Mouse (Mus musculus): Measurements from ENCODE around the gene Lnx2. TPM values are rescaled to one million over a fixed set of nuclear protein-coding genes. Genes with fewer than 3 reads are reported as not detected.

Lnx2 gene
- polyA plus RNA-seq, 1 experiment from 2014 or later, result 3.3 TPM

GRCm38 (mm10) chr5:147011333-147011732, 65.1 kb downstream of the Lnx2 start:
- H3K27me3 ChIP-seq, result no peaks in the 10 kb centered on the region
- no peak overlapping the region for H3K27ac ChIP-seq
- no peak overlapping the region for H3K4me2 ChIP-seq
- DNase-seq (no peak), ATAC-seq (ENCODE audit: low read depth) (no peak)
- H3K36me3 ChIP-seq, result no peaks in the 10 kb centered on the region
- no peaks in the 10 kb centered on the region for H3K4me1 ChIP-seq (replicated peaks)
- H3K4me3 ChIP-seq (replicated peaks), result no peak overlapping the region
- 70% methylated on average over 10 of the region's 10 CpGs for WGBS (ENCODE audit: insufficient replicate concordance)
- no peak overlapping the region for H3K9ac ChIP-seq
- H3K9me3 ChIP-seq (replicated peaks), result no peaks in the 10 kb centered on the region

GRCm38 (mm10) chr5:147003303-147003702, 73.1 kb downstream of the Lnx2 start:
- DNase-seq (no peak), ATAC-seq (ENCODE audit: low read depth) (no peak)
- no peak overlapping the region for H3K4me2 ChIP-seq
- WGBS (ENCODE audit: insufficient replicate concordance), result 46% methylated on average over 1 of the region's 1 CpGs
- no peak overlapping the region for H3K27ac ChIP-seq
- H3K27me3 ChIP-seq, result no peaks in the 10 kb centered on the region
- H3K4me1 ChIP-seq (replicated peaks), result no peaks in the 10 kb centered on the region
- H3K9ac ChIP-seq, result no peak overlapping the region
- H3K36me3 ChIP-seq, result no peaks in the 10 kb centered on the region
- no peak overlapping the region for H3K4me3 ChIP-seq (replicated peaks)
- H3K9me3 ChIP-seq (replicated peaks), result 0 out of 2 replicates have a peak, but pooled peaks cover 5% of the 10 kb centered on the region

GRCm38 (mm10) chr5:147001312-147001711, 75.1 kb downstream of the Lnx2 start:
- no peak for ATAC-seq (ENCODE audit: low read depth)
- no peaks in the 10 kb centered on the region for H3K36me3 ChIP-seq
- no peak overlapping the region for H3K27ac ChIP-seq
- H3K4me1 ChIP-seq (replicated peaks), result no peaks in the 10 kb centered on the region
- 67% methylated on average over 4 of the region's 4 CpGs for WGBS (ENCODE audit: insufficient replicate concordance)
- no peak overlapping the region for H3K9ac ChIP-seq
- no peak overlapping the region for H3K4me3 ChIP-seq (replicated peaks)
- H3K27me3 ChIP-seq, result no peaks in the 10 kb centered on the region
- DNase-seq, result no peak
- H3K4me2 ChIP-seq, result no peak overlapping the region
- 0 out of 2 replicates have a peak, but pooled peaks cover 5% of the 10 kb centered on the region for H3K9me3 ChIP-seq (replicated peaks)

- no peak overlapping the region for H3K27ac ChIP-seq
- no peak overlapping the region for H3K4me2 ChIP-seq
- H3K9me3 ChIP-seq (replicated peaks), result 0 out of 2 replicates have a peak, but pooled peaks cover 3% of the 10 kb centered on the region
- ATAC-seq (ENCODE audit: low read depth) (no peak), DNase-seq (no peak)
- H3K9ac ChIP-seq, result no peak overlapping the region
- H3K36me3 ChIP-seq, result no peaks in the 10 kb centered on the region
- H3K4me3 ChIP-seq (replicated peaks), result no peak overlapping the region
- H3K4me1 ChIP-seq (replicated peaks), result no peaks in the 10 kb centered on the region
- H3K27me3 ChIP-seq, result no peaks in the 10 kb centered on the region
- 80% methylated on average over 12 of the region's 12 CpGs for WGBS (ENCODE audit: insufficient replicate concordance)
These were observed 77.6 kb downstream of the Lnx2 start for GRCm38 (mm10) chr5:146998802-146999201.

- no peak for DNase-seq
- Histone ChIP-seq H3K27ac (no peak overlapping the region), H3K4me1 (replicated peaks) (no peaks in the 10 kb centered on the region), H3K27me3 (no peaks in the 10 kb centered on the region), H3K4me3 (replicated peaks) (no peak overlapping the region), H3K36me3 (no peaks in the 10 kb centered on the region), H3K9ac (no peak overlapping the region), H3K9me3 (replicated peaks) (no peaks in the 10 kb centered on the region), H3K4me2 (no peak overlapping the region)
- no peak for ATAC-seq (ENCODE audit: low read depth)
- 69% methylated on average over 7 of the region's 7 CpGs for WGBS (ENCODE audit: insufficient replicate concordance)
These were observed 79.6 kb downstream of the Lnx2 start for GRCm38 (mm10) chr5:146996812-146997211.

GRCm38 (mm10) chr5:146994973-146995372, 81.4 kb downstream of the Lnx2 start:
- H3K27ac ChIP-seq, result no peak overlapping the region
- WGBS (ENCODE audit: insufficient replicate concordance), result 42% methylated on average over 6 of the region's 6 CpGs
- no peak for ATAC-seq (ENCODE audit: low read depth)

GRCm38 (mm10) chr5:146993509-146993908, 82.9 kb downstream of the Lnx2 start:
- WGBS (ENCODE audit: insufficient replicate concordance), result 59% methylated on average over 8 of the region's 8 CpGs
- DNase-seq, result no peak

More at GRCm38 (mm10) chr5:146994973-146995372, 81.4 kb downstream of the Lnx2 start:
- DNase-seq, result no peak
- Histone ChIP-seq H3K9ac (no peak overlapping the region), H3K4me3 (replicated peaks) (no peak overlapping the region), H3K4me1 (replicated peaks) (no peaks in the 10 kb centered on the region), H3K9me3 (replicated peaks) (no peaks in the 10 kb centered on the region), H3K36me3 (no peaks in the 10 kb centered on the region), H3K4me2 (no peak overlapping the region), H3K27me3 (no peaks in the 10 kb centered on the region)

GRCm38 (mm10) chr5:146989051-146989450, 87.3 kb downstream of the Lnx2 start:
- Histone ChIP-seq H3K4me1 (replicated peaks) (no peaks in the 10 kb centered on the region), H3K36me3 (no peaks in the 10 kb centered on the region), H3K27ac (no peak overlapping the region), H3K9me3 (replicated peaks) (no peaks in the 10 kb centered on the region), H3K27me3 (peaks cover 12% of the 10 kb centered on the region), H3K4me2 (no peak overlapping the region), H3K9ac (no peak overlapping the region), H3K4me3 (replicated peaks) (no peak overlapping the region)
- no peak for DNase-seq
- WGBS (ENCODE audit: insufficient replicate concordance), result 49% methylated on average over 5 of the region's 5 CpGs
- ATAC-seq (ENCODE audit: low read depth), result no peak

More at GRCm38 (mm10) chr5:146993509-146993908, 82.9 kb downstream of the Lnx2 start:
- H3K4me2 ChIP-seq, result no peak overlapping the region
- no peak for ATAC-seq (ENCODE audit: low read depth)
- no peaks in the 10 kb centered on the region for H3K36me3 ChIP-seq
- no peaks in the 10 kb centered on the region for H3K4me1 ChIP-seq (replicated peaks)
- H3K4me3 ChIP-seq (replicated peaks), result no peak overlapping the region
- no peak overlapping the region for H3K27ac ChIP-seq
- H3K27me3 ChIP-seq, result no peaks in the 10 kb centered on the region
- H3K9ac ChIP-seq, result no peak overlapping the region
- no peaks in the 10 kb centered on the region for H3K9me3 ChIP-seq (replicated peaks)

- Histone ChIP-seq H3K4me2 (no peak overlapping the region), H3K36me3 (no peaks in the 10 kb centered on the region), H3K9ac (no peak overlapping the region), H3K4me3 (replicated peaks) (no peak overlapping the region), H3K9me3 (replicated peaks) (no peaks in the 10 kb centered on the region), H3K27me3 (peaks cover 12% of the 10 kb centered on the region), H3K27ac (no peak overlapping the region), H3K4me1 (replicated peaks) (no peaks in the 10 kb centered on the region)
- WGBS (ENCODE audit: insufficient replicate concordance), result 80% methylated on average over 10 of the region's 10 CpGs
- no peak for DNase-seq
- ATAC-seq (ENCODE audit: low read depth), result no peak
These were observed 88.8 kb downstream of the Lnx2 start for GRCm38 (mm10) chr5:146987588-146987987.

GRCm38 (mm10) chr5:146985725-146986433, 90.5 kb downstream of the Lnx2 start:
- H3K9ac ChIP-seq, result no peak overlapping the region
- peaks cover 12% of the 10 kb centered on the region for H3K27me3 ChIP-seq
- no peaks in the 10 kb centered on the region for H3K36me3 ChIP-seq
- H3K27ac ChIP-seq, result no peak overlapping the region
- ATAC-seq (ENCODE audit: low read depth), result no peak
- no peak overlapping the region for H3K4me2 ChIP-seq
- H3K9me3 ChIP-seq (replicated peaks), result no peaks in the 10 kb centered on the region
- 57% methylated on average over 21 of the region's 21 CpGs for WGBS (ENCODE audit: insufficient replicate concordance)
- DNase-seq, result no peak
- H3K4me3 ChIP-seq (replicated peaks), result no peak overlapping the region
- no peaks in the 10 kb centered on the region for H3K4me1 ChIP-seq (replicated peaks)

- H3K9ac ChIP-seq, result no peak overlapping the region
- no peak overlapping the region for H3K27ac ChIP-seq
- H3K36me3 ChIP-seq, result no peaks in the 10 kb centered on the region
- no peak overlapping the region for H3K4me3 ChIP-seq (replicated peaks)
- DNase-seq (peak; percentile 27), ATAC-seq (ENCODE audit: low read depth) (no peak)
- 10% methylated on average over 8 of the region's 8 CpGs for WGBS (ENCODE audit: insufficient replicate concordance)
- H3K9me3 ChIP-seq (replicated peaks), result no peaks in the 10 kb centered on the region
- H3K4me1 ChIP-seq (replicated peaks), result no peaks in the 10 kb centered on the region
- no peak overlapping the region for H3K4me2 ChIP-seq
- H3K27me3 ChIP-seq, result peaks cover 12% of the 10 kb centered on the region
These were observed 93.2 kb downstream of the Lnx2 start for GRCm38 (mm10) chr5:146983216-146983615.

- no peak overlapping the region for H3K4me2 ChIP-seq
- H3K4me1 ChIP-seq (replicated peaks), result no peaks in the 10 kb centered on the region
- no peak overlapping the region for H3K9ac ChIP-seq
- H3K27me3 ChIP-seq, result peaks cover 12% of the 10 kb centered on the region
- 68% methylated on average over 6 of the region's 6 CpGs for WGBS (ENCODE audit: insufficient replicate concordance)
- H3K27ac ChIP-seq, result no peak overlapping the region
- no peak for ATAC-seq (ENCODE audit: low read depth)
- no peaks in the 10 kb centered on the region for H3K9me3 ChIP-seq (replicated peaks)
- DNase-seq, result no peak
- no peaks in the 10 kb centered on the region for H3K36me3 ChIP-seq
- no peak overlapping the region for H3K4me3 ChIP-seq (replicated peaks)
These were observed 95.0 kb downstream of the Lnx2 start for GRCm38 (mm10) chr5:146981376-146981775.

All from liver, embryonic 13.5 days (tissue).